Mouse (Mus musculus) macrophage (primary cell): ENCODE measurements around the gene Dnajb12. TPM values are rescaled to one million over a fixed set of nuclear protein-coding genes. Genes with fewer than 3 reads are reported as not detected.

ENCODE experiments used
- H3K27ac ChIP-seq: fragments of 350-480 bp; formaldehyde crosslinking; 2 replicates; pipeline ENCODE4 v1.9.0; 2021
- H3K36me3 ChIP-seq: fragments of 350-480 bp; formaldehyde crosslinking; 2 replicates; pipeline ENCODE4 v1.9.0; 2021; ENCODE audit errors: inconsistent target
- H3K4me3 ChIP-seq: fragments of 350-480 bp; formaldehyde crosslinking; 2 replicates; pipeline ENCODE4 v1.9.0; 2021; ENCODE audit errors: inconsistent target
- H3K79me2 ChIP-seq: fragments of 350-480 bp; formaldehyde crosslinking; 2 replicates; pipeline ENCODE4 v1.9.0; 2021; ENCODE audit errors: inconsistent target
- WGBS: methylation state at CpG from one replicate; pipeline ENCODE4 v1.1.7; 2026; ENCODE audit warnings: inconsistent platforms; ENCODE audit not compliant: missing documents; 5-methylcytosine and 5-hydroxymethylcytosine counted together
- polyA plus RNA-seq: library from polyadenylated mRNA; stranded (reverse); fragments of 250-400 nt; gene quantifications from 3 replicates; pipeline ENCODE4 v1.2.4, GENCODE M21; 2018; ENCODE audit warnings: inconsistent platforms

The Dnajb12 gene
- polyA plus RNA-seq, 1 experiment from 2014 or later = 38.2 TPM

DNA sequence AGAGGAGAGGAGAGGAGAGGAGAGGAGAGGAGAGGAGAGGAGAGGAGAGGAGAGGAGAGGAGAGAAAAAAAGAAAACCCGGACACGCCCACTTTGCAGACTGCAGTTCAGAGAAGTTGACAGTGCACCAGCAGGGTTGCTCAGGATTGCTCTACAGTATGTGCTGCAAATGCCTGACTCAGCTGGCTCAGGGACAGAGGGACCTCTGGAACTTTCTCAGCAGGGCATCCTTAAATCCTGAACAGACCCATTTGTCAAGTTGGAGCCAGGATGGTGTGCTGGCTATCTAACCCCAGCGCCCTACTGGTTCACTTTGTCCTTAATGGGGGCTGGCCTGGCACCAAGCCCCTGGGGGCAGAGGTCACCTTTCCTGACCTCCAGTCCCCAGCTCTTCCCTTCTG, 54.7 kb downstream of the Dnajb12 start:
- 54% methylated on average over 3 of the region's 3 CpGs for WGBS
- Histone ChIP-seq H3K36me3 (no peaks in the 10 kb centered on the region), H3K4me3 (no peak overlapping the region), H3K79me2 (no peaks in the 10 kb centered on the region), H3K27ac (no peak overlapping the region)

DNA sequence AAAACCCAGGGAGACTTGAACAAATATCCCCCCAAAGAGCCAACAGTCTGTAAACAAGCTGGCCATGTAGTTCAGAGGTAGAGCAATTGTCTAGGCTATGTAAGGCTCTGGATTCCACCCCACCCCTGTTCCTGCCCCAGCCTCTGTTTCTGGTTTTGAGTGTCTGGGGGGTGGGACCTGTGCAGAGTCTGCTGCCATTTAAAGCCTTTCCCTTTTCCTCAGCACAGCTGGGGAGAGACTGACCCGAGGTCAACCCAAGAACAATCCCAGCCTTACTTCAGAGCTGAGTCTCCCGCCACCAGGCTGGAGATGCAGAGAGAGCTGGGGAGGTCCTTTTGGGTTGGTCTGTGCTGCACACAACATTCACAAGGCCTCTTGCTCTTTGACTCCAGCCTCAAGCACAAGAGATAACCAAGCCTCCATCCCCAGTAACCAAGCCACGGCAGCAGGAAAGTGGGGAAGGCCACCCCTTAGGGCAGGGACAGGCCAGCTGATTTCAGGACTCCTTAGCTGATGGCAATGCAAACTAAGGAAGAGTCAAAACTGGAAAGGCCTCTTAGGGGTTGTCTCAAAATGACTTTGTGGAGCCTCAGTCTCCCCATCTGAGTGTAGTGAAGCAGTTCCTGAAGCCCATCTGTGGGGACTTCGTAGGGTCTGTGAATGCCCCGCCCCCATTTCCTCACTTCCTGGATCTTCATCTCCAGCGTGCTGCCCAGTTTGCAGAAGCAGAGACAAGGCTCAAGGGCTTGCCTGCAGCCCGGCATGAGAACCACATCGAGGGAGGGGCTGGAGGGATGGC, 56.9 kb downstream of the Dnajb12 start:
- 29% methylated on average over 8 of the region's 8 CpGs for WGBS
- Histone ChIP-seq H3K79me2 (no peaks in the 10 kb centered on the region), H3K27ac (no peak overlapping the region), H3K4me3 (no peak overlapping the region), H3K36me3 (no peaks in the 10 kb centered on the region)

DNA sequence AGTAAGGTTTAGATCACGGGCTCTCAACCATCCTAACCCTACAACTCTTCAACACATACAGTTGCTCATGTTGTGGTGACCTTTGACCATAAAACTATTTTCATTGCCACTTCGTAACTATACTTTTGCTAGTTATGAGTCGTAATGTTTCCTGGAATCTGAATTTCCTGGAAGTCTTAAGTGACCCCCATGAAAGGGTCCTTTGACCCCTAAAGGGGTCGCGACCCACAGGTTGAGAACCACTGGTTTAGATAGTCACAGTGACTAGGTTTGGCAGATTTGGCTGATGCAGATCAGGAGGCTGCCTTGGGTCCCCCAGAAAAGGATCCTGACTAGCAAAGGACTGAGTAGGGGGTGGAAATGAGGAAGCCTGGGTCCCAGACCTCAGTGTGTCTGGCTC, 59.3 kb downstream of the Dnajb12 start:
- no peaks in the 10 kb centered on the region for H3K79me2 ChIP-seq
- H3K27ac ChIP-seq = no peak overlapping the region
- H3K4me3 ChIP-seq = no peak overlapping the region
- H3K36me3 ChIP-seq = no peaks in the 10 kb centered on the region
- 91% methylated on average over 5 of the region's 5 CpGs for WGBS

DNA sequence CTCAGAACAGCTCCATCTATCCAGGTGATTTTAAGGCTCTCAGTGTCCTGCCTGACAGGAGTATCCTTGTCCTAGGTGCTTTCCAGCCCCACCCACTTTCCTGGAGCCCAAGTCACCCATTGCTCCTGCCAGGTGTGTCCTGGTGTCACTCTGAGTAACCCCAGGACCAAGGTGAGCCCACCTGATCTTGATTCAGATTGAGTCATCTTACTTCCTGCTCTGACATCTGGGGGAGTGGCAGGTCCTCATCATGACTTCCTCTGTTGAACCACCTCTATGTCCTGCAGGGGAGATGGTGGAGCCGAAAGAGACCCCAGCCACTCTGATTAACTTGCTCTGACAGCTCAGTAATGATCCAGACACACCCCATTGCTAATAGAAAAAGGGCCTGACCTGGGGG, 59.7 kb downstream of the Dnajb12 start:
- Histone ChIP-seq H3K27ac (no peak overlapping the region), H3K79me2 (no peaks in the 10 kb centered on the region), H3K36me3 (no peaks in the 10 kb centered on the region), H3K4me3 (no peak overlapping the region)
- WGBS = 83% methylated on average over 1 of the region's 1 CpGs

GRCm38 (mm10) chr10:59942281-59942846, 63.0 kb downstream of the Dnajb12 start:
- Histone ChIP-seq H3K36me3 (no peaks in the 10 kb centered on the region), H3K79me2 (no peaks in the 10 kb centered on the region), H3K27ac (no peak overlapping the region), H3K4me3 (no peak overlapping the region)
- 42% methylated on average over 12 of the region's 21 CpGs for WGBS

DNA sequence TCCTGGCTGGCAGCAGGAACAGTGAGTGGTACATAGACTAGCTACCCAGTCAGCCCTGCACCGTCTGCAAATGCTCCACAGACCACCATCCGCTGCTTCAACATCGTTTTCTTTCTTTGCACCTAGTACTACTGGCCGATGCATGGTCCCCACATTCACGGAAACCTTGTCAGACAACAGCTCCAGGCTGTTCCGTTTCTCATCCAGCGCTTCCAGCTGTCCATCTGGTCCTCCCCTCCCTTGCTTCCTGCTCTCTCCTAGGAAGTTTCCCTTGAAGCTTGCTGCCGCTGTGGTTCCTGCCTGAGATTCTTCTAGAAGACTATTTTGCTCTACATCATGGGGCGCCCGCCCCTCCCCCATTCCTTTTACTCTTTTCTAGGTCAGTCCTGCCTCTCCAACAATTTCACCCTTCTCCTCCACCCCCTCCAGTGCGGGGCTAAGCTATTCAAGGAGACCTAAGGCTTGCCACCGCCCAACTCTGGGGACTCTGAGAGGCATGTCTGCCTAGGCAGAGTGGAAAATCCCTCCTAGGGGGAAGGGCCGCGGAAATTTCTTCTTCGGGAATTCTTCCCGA, 63.6 kb downstream of the Dnajb12 start:
- 22% methylated on average over 16 of the region's 16 CpGs for WGBS
- Histone ChIP-seq H3K4me3 (no peak overlapping the region), H3K27ac (no peak overlapping the region), H3K79me2 (no peaks in the 10 kb centered on the region), H3K36me3 (no peaks in the 10 kb centered on the region)

DNA sequence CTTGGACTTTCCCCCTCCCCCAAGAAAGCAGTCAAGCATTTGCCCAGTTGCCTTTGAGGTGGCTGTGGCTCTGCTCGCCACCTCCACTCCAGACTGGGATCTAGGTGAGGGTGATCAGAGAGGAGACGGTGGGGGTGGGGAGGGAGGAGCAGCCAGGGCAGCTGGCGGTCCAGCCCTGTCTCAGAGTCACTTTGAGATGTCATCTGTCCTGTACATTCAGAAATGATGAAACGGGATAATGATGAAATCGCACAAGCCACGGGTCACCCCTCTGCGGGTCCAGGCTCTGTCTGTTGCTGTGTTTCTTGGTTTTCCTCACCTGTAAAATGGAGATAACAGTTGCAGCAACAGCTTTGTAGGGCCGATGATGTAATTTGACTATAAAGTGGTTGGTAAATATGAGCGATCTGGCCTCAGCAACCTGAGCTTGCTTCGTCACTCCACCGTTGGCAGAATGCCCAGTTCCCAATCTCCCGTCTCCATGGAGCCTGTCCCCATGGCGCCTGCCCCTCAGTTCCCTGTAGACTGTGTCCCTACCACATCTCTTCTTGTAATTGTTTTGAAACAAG, 64.1 kb downstream of the Dnajb12 start:
- H3K36me3 ChIP-seq = no peaks in the 10 kb centered on the region
- 29% methylated on average over 13 of the region's 13 CpGs for WGBS
- H3K4me3 ChIP-seq = no peak overlapping the region
- no peak overlapping the region for H3K27ac ChIP-seq
- no peaks in the 10 kb centered on the region for H3K79me2 ChIP-seq

GRCm38 (mm10) chr10:59945416-59945815, 66.1 kb downstream of the Dnajb12 start:
- no CpG with 5 or more reads among the region's 3 CpGs for WGBS
- Histone ChIP-seq H3K36me3 (no peaks in the 10 kb centered on the region), H3K27ac (no peak overlapping the region), H3K79me2 (no peaks in the 10 kb centered on the region), H3K4me3 (no peak overlapping the region)

- WGBS = 94% methylated on average over 5 of the region's 5 CpGs
- Histone ChIP-seq H3K36me3 (no peaks in the 10 kb centered on the region), H3K79me2 (no peaks in the 10 kb centered on the region), H3K4me3 (no peak overlapping the region), H3K27ac (no peak overlapping the region)
Measured at GRCm38 (mm10) chr10:59946362-59946761, 67.0 kb downstream of the Dnajb12 start.

GRCm38 (mm10) chr10:59947296-59948073, 68.1 kb downstream of the Dnajb12 start:
- Histone ChIP-seq H3K4me3 (no peak overlapping the region), H3K79me2 (no peaks in the 10 kb centered on the region), H3K27ac (peak overlapping the region; percentile 21; the same call in 1 of the 2 replicates), H3K36me3 (no peaks in the 10 kb centered on the region)
- WGBS = 56% methylated on average over 7 of the region's 7 CpGs

- H3K36me3 ChIP-seq = no peaks in the 10 kb centered on the region
- no peaks in the 10 kb centered on the region for H3K79me2 ChIP-seq
- WGBS = 66% methylated on average over 6 of the region's 6 CpGs
- H3K4me3 ChIP-seq = no peak overlapping the region
- H3K27ac ChIP-seq = peak overlapping the region; percentile 21; the same call in 1 of the 2 replicates
Measured at GRCm38 (mm10) chr10:59948363-59949254, 69.3 kb downstream of the Dnajb12 start.
